Mouse (Mus musculus): ENCODE data around the gene Catsperd. TPM values are rescaled to one million over a fixed set of nuclear protein-coding genes. Genes with fewer than 3 reads are reported as not detected.

The Catsperd gene
- polyA plus RNA-seq, 1 experiment from 2014 or later, result 0.93 TPM

DNA sequence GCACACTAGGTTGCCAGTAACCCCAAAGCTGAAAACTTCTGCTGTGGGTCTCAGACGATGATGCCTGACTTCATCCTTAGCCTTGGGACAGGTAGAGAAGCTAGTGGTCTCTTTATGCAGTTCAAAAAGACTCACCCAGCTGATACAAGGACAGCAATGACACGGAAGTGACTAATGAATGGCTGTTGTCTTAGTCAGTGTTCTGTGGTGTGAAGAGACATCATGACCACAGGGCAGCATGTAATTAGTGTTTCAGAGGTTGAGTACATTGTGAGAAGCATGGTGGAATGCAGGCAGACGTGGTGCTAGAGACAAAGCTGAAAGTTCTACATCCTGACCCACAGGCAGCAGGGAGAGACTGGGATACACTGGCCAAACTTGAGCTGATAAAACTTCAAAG lies 39.6 kb downstream of the Catsperd start:
- 79% methylated on average over 3 of the region's 3 CpGs for WGBS
- H3K27me3 ChIP-seq (ENCODE audit: control insufficient read depth, insufficient read depth, low read length), result peaks cover 3% of the 10 kb centered on the region; the same call in 1 of the 2 replicates

GRCm38 (mm10) chr17:56668384-56669144 lies 40.6 kb downstream of the Catsperd start:
- peak; percentile 12; the same call in 1 of the 2 replicates for ATAC-seq (ENCODE audit: low FRiP score)
- H3K9me3 ChIP-seq (ENCODE audit: control insufficient read depth, low read length), result no peaks in the 10 kb centered on the region
- H3K27ac ChIP-seq (ENCODE audit: low read depth, low read length), result no peak overlapping the region
- peaks cover 3% of the 10 kb centered on the region; the same call in 1 of the 2 replicates for H3K27me3 ChIP-seq (ENCODE audit: control insufficient read depth, insufficient read depth, low read length)
- H3K36me3 ChIP-seq (ENCODE audit: control insufficient read depth, insufficient read depth, low read length), result no peaks in the 10 kb centered on the region
- peak; percentile 97 for DNase-seq (ENCODE audit: low spot score, missing footprints)
- WGBS, result 6% methylated on average over 31 of the region's 31 CpGs
- H3K4me1 ChIP-seq (ENCODE audit: control insufficient read depth, insufficient read depth, low read length), result peaks cover 17% of the 10 kb centered on the region
- H3K4me2 ChIP-seq, result peak overlapping the region; percentile 65
- H3K4me3 ChIP-seq (ENCODE audit: low read depth, low read length), result peak overlapping the region; percentile 32
- H3K9ac ChIP-seq (ENCODE audit: low read length), result peak overlapping the region; percentile 37; the same call in 1 of the 2 replicates

More for the DNA sequence above, 39.6 kb downstream of the Catsperd start:
- Histone ChIP-seq H3K9ac (ENCODE audit: low read length) (no peak overlapping the region), H3K9me3 (ENCODE audit: control insufficient read depth, low read length) (no peaks in the 10 kb centered on the region), H3K36me3 (ENCODE audit: control insufficient read depth, insufficient read depth, low read length) (no peaks in the 10 kb centered on the region), H3K4me3 (ENCODE audit: low read depth, low read length) (no peak overlapping the region), H3K27ac (ENCODE audit: low read depth, low read length) (no peak overlapping the region), H3K4me1 (ENCODE audit: control insufficient read depth, insufficient read depth, low read length) (peaks cover 17% of the 10 kb centered on the region), H3K4me2 (no peak overlapping the region)
- ATAC-seq (ENCODE audit: low FRiP score), result no peak
- no peak for DNase-seq (ENCODE audit: low spot score, missing footprints)

DNA sequence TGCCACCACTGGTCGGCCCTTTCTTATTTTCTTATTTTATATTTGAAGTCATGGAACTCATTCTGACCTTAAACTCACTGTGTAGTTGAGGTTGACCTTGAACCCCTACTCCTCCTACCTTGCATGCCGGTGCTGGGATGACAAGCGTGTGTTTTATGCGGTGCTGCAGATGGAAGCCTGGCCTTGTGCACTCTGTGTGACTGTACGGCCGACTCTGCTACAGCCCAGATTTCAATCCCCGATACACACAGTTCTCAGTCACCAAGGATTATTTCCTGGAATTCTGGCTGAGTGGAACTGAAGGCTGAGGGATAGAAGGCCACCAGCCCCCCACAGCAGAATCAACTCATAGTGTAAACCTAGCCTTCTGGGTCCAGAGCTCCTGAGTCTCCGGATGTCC lies 41.8 kb downstream of the Catsperd start:
- Histone ChIP-seq H3K9ac (ENCODE audit: low read length) (no peak overlapping the region), H3K27me3 (ENCODE audit: control insufficient read depth, insufficient read depth, low read length) (peaks cover 3% of the 10 kb centered on the region; the same call in 1 of the 2 replicates), H3K4me3 (ENCODE audit: low read depth, low read length) (no peak overlapping the region), H3K4me1 (ENCODE audit: control insufficient read depth, insufficient read depth, low read length) (peaks cover 16% of the 10 kb centered on the region), H3K9me3 (ENCODE audit: control insufficient read depth, low read length) (no peaks in the 10 kb centered on the region), H3K4me2 (no peak overlapping the region), H3K36me3 (ENCODE audit: control insufficient read depth, insufficient read depth, low read length) (no peaks in the 10 kb centered on the region), H3K27ac (ENCODE audit: low read depth, low read length) (no peak overlapping the region)
- DNase-seq (ENCODE audit: low spot score, missing footprints) (peak; percentile 67), ATAC-seq (ENCODE audit: low FRiP score) (no peak)
- WGBS, result 85% methylated on average over 8 of the region's 8 CpGs

DNA sequence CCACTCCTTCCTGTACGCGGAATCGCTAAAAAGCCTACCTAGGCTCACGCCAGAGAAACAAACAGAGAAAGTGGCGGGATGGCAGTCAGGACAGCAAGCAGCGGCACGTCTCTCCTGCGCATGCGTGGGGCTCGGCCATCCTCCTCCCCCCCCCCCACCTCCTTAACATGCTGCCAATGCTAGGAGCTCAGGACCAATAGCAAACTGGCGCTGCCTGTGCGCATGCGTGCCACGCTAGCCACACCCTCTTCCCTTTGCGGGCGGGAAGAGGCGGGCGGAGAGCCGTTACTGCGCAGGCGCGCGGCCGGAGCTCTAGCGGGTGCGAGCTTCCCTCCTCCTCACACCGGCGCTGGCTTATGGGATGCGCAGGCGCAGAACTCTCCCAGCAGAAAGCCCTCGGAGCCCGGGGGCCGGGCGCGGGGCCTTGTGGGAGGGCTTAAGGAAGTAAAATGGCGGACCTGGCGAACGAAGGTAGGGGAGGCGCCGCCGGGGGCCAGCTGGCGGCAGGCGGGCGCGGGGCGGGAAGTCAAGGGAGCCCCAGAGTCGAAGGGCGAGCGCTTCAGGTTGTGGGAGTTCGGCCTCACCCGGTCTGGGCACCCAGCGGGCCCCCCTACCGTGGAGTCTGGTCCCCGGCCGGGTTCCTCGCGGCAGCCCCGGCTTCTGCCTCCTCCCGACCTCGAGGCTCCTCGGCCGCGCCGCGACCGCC lies 45.2 kb downstream of the Catsperd start, which contains the start of gene Ranbp3:
Gene Ranbp3 (plus strand): TSS at position 354 of the 706 bp plus-strand sequence.
- Histone ChIP-seq H3K9me3 (ENCODE audit: control insufficient read depth, low read length) (no peaks in the 10 kb centered on the region), H3K4me1 (ENCODE audit: control insufficient read depth, insufficient read depth, low read length) (peaks cover 22% of the 10 kb centered on the region), H3K9ac (ENCODE audit: low read length) (peak within 1 kb of the TSS; percentile 96), H3K36me3 (ENCODE audit: control insufficient read depth, insufficient read depth, low read length) (peaks cover 6% of the 10 kb centered on the region), H3K27me3 (ENCODE audit: control insufficient read depth, insufficient read depth, low read length) (peaks cover under 1% of the 10 kb centered on the region; the same call in 1 of the 2 replicates), H3K27ac (ENCODE audit: low read depth, low read length) (peak within 1 kb of the TSS; percentile 72), H3K4me3 (ENCODE audit: low read depth, low read length) (peak within 1 kb of the TSS; percentile 97), H3K4me2 (peak within 1 kb of the TSS; percentile 79)
- ATAC-seq (ENCODE audit: low FRiP score), result peak; percentile 93
- DNase-seq (ENCODE audit: low spot score, missing footprints), result peak; percentile 100
- under 1% methylated on average over 46 of the region's 66 CpGs for WGBS

GRCm38 (mm10) chr17:56673647-56674416 lies 45.9 kb downstream of the Catsperd start:
- 3% methylated on average over 34 of the region's 37 CpGs for WGBS
- peaks cover 17% of the 10 kb centered on the region for H3K4me1 ChIP-seq (ENCODE audit: control insufficient read depth, insufficient read depth, low read length)
- H3K4me3 ChIP-seq (ENCODE audit: low read depth, low read length), result peak overlapping the region; percentile 97
- peak overlapping the region; percentile 79 for H3K4me2 ChIP-seq
- ATAC-seq (ENCODE audit: low FRiP score) (peak; percentile 19), DNase-seq (ENCODE audit: low spot score, missing footprints) (peak; percentile 88)
- H3K9me3 ChIP-seq (ENCODE audit: control insufficient read depth, low read length), result no peaks in the 10 kb centered on the region
- H3K27ac ChIP-seq (ENCODE audit: low read depth, low read length), result peak overlapping the region; percentile 64; the same call in 1 of the 2 replicates
- peaks cover 6% of the 10 kb centered on the region for H3K36me3 ChIP-seq (ENCODE audit: control insufficient read depth, insufficient read depth, low read length)
- peak overlapping the region; percentile 96 for H3K9ac ChIP-seq (ENCODE audit: low read length)
- H3K27me3 ChIP-seq (ENCODE audit: control insufficient read depth, insufficient read depth, low read length), result no peaks in the 10 kb centered on the region

DNA sequence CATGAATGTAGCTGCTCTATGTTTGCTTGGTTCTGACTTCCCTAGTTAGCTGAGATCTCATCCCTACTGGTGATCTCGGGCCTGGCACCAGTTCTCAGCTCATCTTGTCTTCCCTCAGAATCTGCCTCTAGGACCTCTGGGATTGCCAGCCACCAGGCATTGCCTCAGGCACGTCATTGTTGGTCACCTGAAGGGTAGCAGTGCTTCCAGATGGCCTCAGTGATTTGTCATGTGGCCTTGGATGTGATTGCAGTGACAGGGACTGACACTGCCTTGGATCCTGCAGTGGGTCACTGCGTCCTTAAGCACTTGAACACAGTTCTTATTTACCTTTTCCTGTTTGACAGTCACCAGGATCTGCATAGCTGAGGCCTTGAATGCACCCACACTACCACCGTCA lies 53.8 kb downstream of the Catsperd start:
- ATAC-seq (ENCODE audit: low FRiP score) (no peak), DNase-seq (ENCODE audit: low spot score, missing footprints) (no peak)
- H3K4me3 ChIP-seq (ENCODE audit: low read depth, low read length), result no peak overlapping the region
- H3K36me3 ChIP-seq (ENCODE audit: control insufficient read depth, insufficient read depth, low read length), result peaks cover 13% of the 10 kb centered on the region
- no peak overlapping the region for H3K9ac ChIP-seq (ENCODE audit: low read length)
- WGBS, result 82% methylated on average over 4 of the region's 4 CpGs
- no peaks in the 10 kb centered on the region for H3K27me3 ChIP-seq (ENCODE audit: control insufficient read depth, insufficient read depth, low read length)
- H3K9me3 ChIP-seq (ENCODE audit: control insufficient read depth, low read length), result no peaks in the 10 kb centered on the region
- H3K4me2 ChIP-seq, result no peak overlapping the region
- H3K27ac ChIP-seq (ENCODE audit: low read depth, low read length), result no peak overlapping the region
- H3K4me1 ChIP-seq (ENCODE audit: control insufficient read depth, insufficient read depth, low read length), result 0 out of 2 replicates have a peak, but pooled peaks cover 3% of the 10 kb centered on the region

- 82% methylated on average over 3 of the region's 3 CpGs for WGBS
- ATAC-seq (ENCODE audit: low FRiP score) (no peak), DNase-seq (ENCODE audit: low spot score, missing footprints) (peak; percentile 4)
- Histone ChIP-seq H3K4me2 (no peak overlapping the region), H3K9ac (ENCODE audit: low read length) (no peak overlapping the region), H3K9me3 (ENCODE audit: control insufficient read depth, low read length) (no peaks in the 10 kb centered on the region), H3K4me1 (ENCODE audit: control insufficient read depth, insufficient read depth, low read length) (no peaks in the 10 kb centered on the region), H3K4me3 (ENCODE audit: low read depth, low read length) (no peak overlapping the region), H3K27me3 (ENCODE audit: control insufficient read depth, insufficient read depth, low read length) (no peaks in the 10 kb centered on the region), H3K27ac (ENCODE audit: low read depth, low read length) (no peak overlapping the region), H3K36me3 (ENCODE audit: control insufficient read depth, insufficient read depth, low read length) (peaks cover 11% of the 10 kb centered on the region)
Measured at GRCm38 (mm10) chr17:56682880-56683279, 54.9 kb downstream of the Catsperd start.

DNA sequence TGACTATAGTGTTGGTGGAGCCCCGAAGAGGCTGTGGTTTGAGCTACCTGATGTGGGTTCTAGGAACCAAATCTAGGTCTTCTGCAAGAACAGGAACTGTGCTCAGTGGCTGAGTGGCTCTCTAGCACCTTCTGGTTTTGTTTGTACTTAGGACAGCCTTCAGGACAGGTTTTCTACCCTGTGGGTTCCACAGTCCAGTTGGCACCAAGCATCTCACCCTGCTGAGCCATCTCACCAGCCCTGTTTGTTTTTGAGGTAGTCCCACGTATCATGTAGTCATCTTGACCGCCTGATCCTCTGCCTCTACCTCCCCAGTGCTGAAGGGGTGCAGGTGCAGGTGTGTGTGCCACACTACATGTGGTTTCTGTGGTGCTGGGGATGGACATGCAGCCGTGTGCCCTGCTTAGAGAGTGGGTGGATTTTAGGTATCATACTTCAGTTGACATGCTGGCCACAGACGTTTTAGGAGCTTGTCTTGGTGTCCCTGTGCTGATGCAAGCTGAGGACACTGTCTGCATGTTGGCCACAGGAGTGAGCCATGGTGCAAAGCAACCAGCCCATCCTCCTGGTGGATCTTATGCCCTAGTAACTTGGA lies 55.7 kb downstream of the Catsperd start:
- H3K4me1 ChIP-seq (ENCODE audit: control insufficient read depth, insufficient read depth, low read length), result no peaks in the 10 kb centered on the region
- DNase-seq (ENCODE audit: low spot score, missing footprints) (peak; percentile 69), ATAC-seq (ENCODE audit: low FRiP score) (no peak)
- no peaks in the 10 kb centered on the region for H3K9me3 ChIP-seq (ENCODE audit: control insufficient read depth, low read length)
- H3K36me3 ChIP-seq (ENCODE audit: control insufficient read depth, insufficient read depth, low read length), result peaks cover 17% of the 10 kb centered on the region
- H3K9ac ChIP-seq (ENCODE audit: low read length), result no peak overlapping the region
- no peak overlapping the region for H3K4me3 ChIP-seq (ENCODE audit: low read depth, low read length)
- H3K4me2 ChIP-seq, result no peak overlapping the region
- WGBS, result 92% methylated on average over 5 of the region's 5 CpGs
- no peaks in the 10 kb centered on the region for H3K27me3 ChIP-seq (ENCODE audit: control insufficient read depth, insufficient read depth, low read length)
- H3K27ac ChIP-seq (ENCODE audit: low read depth, low read length), result no peak overlapping the region

Data from midbrain, embryonic 11.5 days (tissue).